9 mouse cellular contexts compared by ENCODE assay signal in the genomic region with DNA sequence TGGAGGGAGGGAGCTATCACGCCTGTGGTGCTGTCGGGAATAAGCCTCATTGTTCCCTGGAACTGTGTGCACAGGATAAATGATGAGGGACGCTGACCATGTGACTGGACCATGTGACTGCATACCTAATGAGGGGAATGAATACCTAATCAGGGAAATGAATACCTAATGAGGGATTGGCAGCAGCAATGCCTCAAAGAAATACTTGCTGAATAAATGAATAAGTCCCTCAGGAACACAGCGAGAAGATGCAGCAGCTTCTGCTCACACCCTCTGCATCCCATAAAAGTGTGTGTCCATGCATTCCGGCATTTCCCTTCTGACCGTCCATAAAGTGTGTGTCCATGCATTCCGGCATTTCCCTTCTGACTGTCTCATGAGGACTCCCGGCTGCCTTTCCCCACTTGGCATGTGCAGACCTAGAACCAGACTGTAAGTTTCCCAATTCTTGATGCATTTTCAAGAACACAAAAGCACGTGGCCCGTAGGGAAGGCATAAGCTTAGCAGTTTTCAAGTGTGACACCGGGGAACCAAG.
DNase-seq lines count a peak whose midpoint lies in the region; ATAC-seq and TF ChIP-seq lines count a peak whose summit lies in the region.
"Had no signal": no experiment of that assay in that cellular context is flagged by ENCODE, and none has a peak within 500 bp of the region (broad histone marks: within the 10 kb centered on the region; RNA-seq: fewer than 3 reads in every experiment).

No protein-coding gene starts in this region.

- no peak overlapping the region for H3K4me3 ChIP-seq in cortical plate, adult 2 months (ENCODE audit: insufficient read depth, low read length)
- no peak overlapping the region for H3K4me3 ChIP-seq in hindbrain, postnatal 0 days (ENCODE audit: low read length)
- no peak overlapping the region for H3K4me3 ChIP-seq in midbrain, embryonic 16.5 days (ENCODE audit: low read depth, low read length)
- H3K4me3 ChIP-seq in heart, embryonic 12.5 days, result no peak overlapping the region

- intact Hi-C loops in heart, postnatal 36 days (cut with DNase I), result no loop called here

- TF ChIP-seq CTCF in cortical plate, adult 2 months (IDR thresholded peaks at IDR 0.05; ENCODE audit: extremely low read depth, insufficient read depth, low read length), result no peak
- TF ChIP-seq CTCF in hindbrain, postnatal 0 days (IDR thresholded peaks at IDR 0.05; ENCODE audit: low read depth), result no peak

- DNase-seq in adrenal gland, postnatal 14 days, result peak; percentile 8
- no peak for DNase-seq in adrenal gland, postnatal 25 days
- peak; percentile 79 for DNase-seq in hindbrain, postnatal 0 days (ENCODE audit: low spot score)
- DNase-seq in heart, postnatal 36 days, result no peak
- DNase-seq: thymus, postnatal 36 days had no signal

- H3K9me3 ChIP-seq in hindbrain, postnatal 0 days (ENCODE audit: low read length), result no peaks in the 10 kb centered on the region
- H3K9me3 ChIP-seq in midbrain, embryonic 16.5 days (replicated peaks; ENCODE audit: control insufficient read depth, low read length, poor library complexity, severe bottlenecking), result no peaks in the 10 kb centered on the region
- H3K9me3 ChIP-seq in heart, embryonic 12.5 days (replicated peaks), result no peaks in the 10 kb centered on the region

- H3K27ac ChIP-seq in cortical plate, adult 2 months (ENCODE audit: insufficient read depth, low read length), result peak overlapping the region; percentile 1; the same call in 1 of the 2 replicates
- peak overlapping the region; percentile 86 for H3K27ac ChIP-seq in hindbrain, postnatal 0 days
- H3K27ac ChIP-seq in midbrain, embryonic 16.5 days (ENCODE audit: low read length), result peak overlapping the region; percentile 85
- H3K27ac ChIP-seq in heart, embryonic 12.5 days (ENCODE audit: poor library complexity, severe bottlenecking), result no peak overlapping the region

- no peaks in the 10 kb centered on the region for H3K36me3 ChIP-seq in hindbrain, postnatal 0 days (ENCODE audit: insufficient read depth, low read length)
- H3K36me3 ChIP-seq in midbrain, embryonic 16.5 days (ENCODE audit: control insufficient read depth, insufficient read depth, low read length), result no peaks in the 10 kb centered on the region
- no peaks in the 10 kb centered on the region for H3K36me3 ChIP-seq in heart, embryonic 12.5 days

- no peaks in the 10 kb centered on the region for H3K27me3 ChIP-seq in hindbrain, postnatal 0 days (ENCODE audit: insufficient read depth, low read length)
- no peaks in the 10 kb centered on the region for H3K27me3 ChIP-seq in midbrain, embryonic 16.5 days (ENCODE audit: control insufficient read depth, insufficient read depth, low read depth, low read length)
- no peaks in the 10 kb centered on the region for H3K27me3 ChIP-seq in heart, embryonic 12.5 days (replicated peaks)

- peaks cover 18% of the 10 kb centered on the region for H3K4me1 ChIP-seq in cortical plate, adult 2 months (ENCODE audit: control insufficient read depth, insufficient read depth, low read length)
- 0 out of 2 replicates have a peak, but pooled peaks cover 16% of the 10 kb centered on the region for H3K4me1 ChIP-seq in hindbrain, postnatal 0 days (ENCODE audit: insufficient read depth, low read length)
- peaks cover 34% of the 10 kb centered on the region for H3K4me1 ChIP-seq in midbrain, embryonic 16.5 days (ENCODE audit: control insufficient read depth, insufficient read depth, low read length)
- H3K4me1 ChIP-seq in heart, embryonic 12.5 days (replicated peaks), result no peaks in the 10 kb centered on the region

- 15% methylated on average over 11 of the region's 11 CpGs for WGBS in hindbrain, postnatal 0 days
- WGBS in midbrain, embryonic 16.5 days, result 20% methylated on average over 11 of the region's 11 CpGs
- 74% methylated on average over 11 of the region's 11 CpGs for WGBS in heart, embryonic 12.5 days

- peak overlapping the region; percentile 14; the same call in 1 of the 2 replicates for H3K4me2 ChIP-seq in hindbrain, postnatal 0 days (ENCODE audit: low read depth, low read length)
- H3K4me2 ChIP-seq in midbrain, embryonic 16.5 days (ENCODE audit: low read length), result peak overlapping the region; percentile 37
- H3K4me2 ChIP-seq in heart, embryonic 12.5 days, result no peak overlapping the region

- TF ChIP-seq POLR2A in cortical plate, adult 2 months (IDR thresholded peaks at IDR 0.05; ENCODE audit: extremely low read depth, insufficient read depth, low read length), result peak; percentile 41; the same call in 1 of the 2 replicates

- ATAC-seq in hindbrain, postnatal 0 days, result peak; percentile 90
- peak; percentile 86 for ATAC-seq in midbrain, embryonic 16.5 days
- ATAC-seq in heart, embryonic 12.5 days (ENCODE audit: insufficient number of reproducible peaks, low FRiP score), result no peak
- ATAC-seq in inflammation-experienced regulatory T-cells, adult 6 months, result no peak

- H3K9ac ChIP-seq in hindbrain, postnatal 0 days (replicated peaks; ENCODE audit: low read length), result no peak overlapping the region
- 0 out of 2 replicates have a peak overlapping the region, but pooled peaks have one; percentile 35 for H3K9ac ChIP-seq in midbrain, embryonic 16.5 days (ENCODE audit: low read depth, low read length)
- no peak overlapping the region for H3K9ac ChIP-seq in heart, embryonic 12.5 days

Comparison
In these comparisons a context has a peak if more than half of its experiments do, and no peak if none do; other contexts are left out.
1. DNase-seq: peak in adrenal gland, postnatal 14 days (single experiment) and hindbrain, postnatal 0 days (single experiment); none in adrenal gland, postnatal 25 days (single experiment) and heart, postnatal 36 days (0 of 2).
2. ATAC-seq: peak in hindbrain, postnatal 0 days (single experiment) and midbrain, embryonic 16.5 days (single experiment); none in heart, embryonic 12.5 days (single experiment) and inflammation-experienced regulatory T-cells, adult 6 months (single experiment).